Mouse (Mus musculus): ENCODE measurements around the gene 2210408I21Rik. TPM values are rescaled to one million over a fixed set of nuclear protein-coding genes. Genes with fewer than 3 reads are reported as not detected.

The 2210408I21Rik gene
- polyA plus RNA-seq, 1 experiment from 2014 or later, result 12.2 TPM

DNA sequence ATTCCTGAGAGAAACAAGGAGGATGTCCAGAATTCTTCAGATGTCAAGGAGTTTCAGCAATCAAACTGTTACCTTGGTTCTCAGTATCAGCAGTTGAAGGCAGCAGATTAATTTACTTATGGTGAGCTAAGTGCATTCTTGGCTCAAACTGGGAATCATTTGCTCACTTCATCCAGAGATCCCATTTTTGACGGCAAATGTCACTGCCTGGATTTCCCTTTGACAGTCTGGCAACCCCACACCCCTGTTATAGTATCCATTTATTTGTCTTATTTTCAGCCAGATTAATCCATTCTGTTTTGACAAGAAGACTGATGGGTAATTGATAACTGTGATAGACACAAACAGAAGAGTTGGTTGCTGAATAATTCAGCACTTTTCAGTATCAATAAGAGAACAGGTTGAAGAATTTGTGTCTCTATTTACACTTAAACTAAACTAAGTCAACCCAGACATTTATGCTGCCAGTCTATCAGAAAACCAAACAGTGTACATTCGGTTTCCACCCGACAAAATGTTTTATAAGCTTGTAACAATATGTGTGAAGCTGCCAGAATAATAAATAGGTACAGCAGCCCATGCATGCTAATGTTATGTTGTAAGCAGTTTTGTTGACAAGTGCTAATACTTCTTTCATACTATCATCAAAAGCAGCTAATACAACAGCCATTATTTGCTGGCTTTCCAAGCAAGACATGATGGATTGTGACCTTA, 354.8 kb downstream of the 2210408I21Rik start:
- no peak for DNase-seq (ENCODE audit: low spot score)
- no peaks in the 10 kb centered on the region for H3K27me3 ChIP-seq (ENCODE audit: control insufficient read depth, insufficient read depth, low read length)
- no peak overlapping the region for H3K9ac ChIP-seq (ENCODE audit: low read length)
- no peaks in the 10 kb centered on the region for H3K36me3 ChIP-seq (ENCODE audit: control insufficient read depth, insufficient read depth, low read length)
- no peak overlapping the region for H3K27ac ChIP-seq (ENCODE audit: low read depth, low read length)
- H3K4me2 ChIP-seq (ENCODE audit: low read depth), result no peak overlapping the region
- H3K9me3 ChIP-seq (ENCODE audit: control insufficient read depth, low read length), result no peaks in the 10 kb centered on the region
- WGBS, result 76% methylated on average over 3 of the region's 3 CpGs
- no peak for ATAC-seq (ENCODE audit: insufficient read depth, low FRiP score, low TSS enrichment)
- no peaks in the 10 kb centered on the region for H3K4me1 ChIP-seq (ENCODE audit: control insufficient read depth, insufficient read depth, low read length)
- H3K4me3 ChIP-seq (ENCODE audit: low read depth, low read length), result no peak overlapping the region

GRCm38 (mm10) chr13:77514046-77514445, 378.7 kb downstream of the 2210408I21Rik start:
- 84% methylated on average over 1 of the region's 1 CpGs for WGBS
- no peak for DNase-seq (ENCODE audit: low spot score)
- no peak overlapping the region for H3K4me2 ChIP-seq (ENCODE audit: low read depth)
- no peaks in the 10 kb centered on the region for H3K4me1 ChIP-seq (ENCODE audit: control insufficient read depth, insufficient read depth, low read length)
- H3K9me3 ChIP-seq (ENCODE audit: control insufficient read depth, low read length), result no peaks in the 10 kb centered on the region
- H3K27me3 ChIP-seq (ENCODE audit: control insufficient read depth, insufficient read depth, low read length), result no peaks in the 10 kb centered on the region
- no peaks in the 10 kb centered on the region for H3K36me3 ChIP-seq (ENCODE audit: control insufficient read depth, insufficient read depth, low read length)
- no peak overlapping the region for H3K27ac ChIP-seq (ENCODE audit: low read depth, low read length)
- ATAC-seq (ENCODE audit: insufficient read depth, low FRiP score, low TSS enrichment), result no peak
- no peak overlapping the region for H3K4me3 ChIP-seq (ENCODE audit: low read depth, low read length)
- H3K9ac ChIP-seq (ENCODE audit: low read length), result no peak overlapping the region

DNA sequence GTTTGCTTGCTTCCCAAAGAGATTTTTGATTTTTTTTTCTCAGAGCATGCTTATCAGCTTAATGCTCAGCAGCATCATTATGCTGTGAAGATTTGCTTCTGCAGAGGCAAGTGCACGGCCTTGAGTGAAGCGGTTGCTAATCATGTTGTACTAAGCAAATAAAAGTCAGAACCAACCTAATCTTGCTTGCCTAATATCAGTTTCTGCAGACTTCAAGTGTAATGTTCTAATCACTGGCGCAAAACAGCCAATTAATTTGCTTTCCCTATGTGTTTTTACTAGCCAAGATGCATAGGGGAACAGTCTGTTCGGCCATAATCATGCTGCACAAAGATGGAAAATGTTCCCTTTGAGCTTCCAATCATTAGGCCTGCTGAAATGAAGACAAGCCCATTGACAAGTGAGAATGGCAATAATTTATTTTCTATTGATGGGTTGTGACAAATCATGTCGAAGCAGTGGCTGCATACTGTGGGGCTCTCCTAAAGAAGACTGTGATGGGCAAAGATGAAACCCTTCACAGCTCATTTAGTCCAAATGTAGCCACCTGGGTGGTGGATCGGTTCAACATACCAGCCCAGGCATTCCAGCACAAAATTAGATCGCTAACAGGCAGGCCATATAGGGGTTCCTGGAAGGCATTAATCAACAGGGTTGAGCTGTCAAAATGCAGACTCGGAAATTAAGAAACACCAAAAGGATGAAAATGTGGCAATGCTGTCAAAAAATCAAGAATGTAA, 393.8 kb downstream of the 2210408I21Rik start:
- Histone ChIP-seq H3K9me3 (ENCODE audit: control insufficient read depth, low read length) (no peaks in the 10 kb centered on the region), H3K27me3 (ENCODE audit: control insufficient read depth, insufficient read depth, low read length) (no peaks in the 10 kb centered on the region), H3K27ac (ENCODE audit: low read depth, low read length) (no peak overlapping the region), H3K9ac (ENCODE audit: low read length) (no peak overlapping the region), H3K36me3 (ENCODE audit: control insufficient read depth, insufficient read depth, low read length) (no peaks in the 10 kb centered on the region), H3K4me2 (ENCODE audit: low read depth) (no peak overlapping the region), H3K4me3 (ENCODE audit: low read depth, low read length) (no peak overlapping the region), H3K4me1 (ENCODE audit: control insufficient read depth, insufficient read depth, low read length) (no peaks in the 10 kb centered on the region)
- DNase-seq (ENCODE audit: low spot score) (no peak), ATAC-seq (ENCODE audit: insufficient read depth, low FRiP score, low TSS enrichment) (peak; percentile 51; the same call in 1 of the 2 replicates)
- 57% methylated on average over 8 of the region's 8 CpGs for WGBS

- no peaks in the 10 kb centered on the region for H3K27me3 ChIP-seq (ENCODE audit: control insufficient read depth, insufficient read depth, low read length)
- no peak overlapping the region for H3K4me2 ChIP-seq (ENCODE audit: low read depth)
- no peak overlapping the region for H3K27ac ChIP-seq (ENCODE audit: low read depth, low read length)
- H3K9ac ChIP-seq (ENCODE audit: low read length), result no peak overlapping the region
- no peaks in the 10 kb centered on the region for H3K36me3 ChIP-seq (ENCODE audit: control insufficient read depth, insufficient read depth, low read length)
- H3K4me3 ChIP-seq (ENCODE audit: low read depth, low read length), result no peak overlapping the region
- no peaks in the 10 kb centered on the region for H3K4me1 ChIP-seq (ENCODE audit: control insufficient read depth, insufficient read depth, low read length)
- no peaks in the 10 kb centered on the region for H3K9me3 ChIP-seq (ENCODE audit: control insufficient read depth, low read length)
- ATAC-seq (ENCODE audit: insufficient read depth, low FRiP score, low TSS enrichment) (peak; percentile 25; the same call in 1 of the 2 replicates), DNase-seq (ENCODE audit: low spot score) (no peak)
These were observed 394.4 kb downstream of the 2210408I21Rik start for GRCm38 (mm10) chr13:77529760-77530159.

- no peak for ATAC-seq (ENCODE audit: insufficient read depth, low FRiP score, low TSS enrichment)
- Histone ChIP-seq H3K4me1 (ENCODE audit: control insufficient read depth, insufficient read depth, low read length) (no peaks in the 10 kb centered on the region), H3K36me3 (ENCODE audit: control insufficient read depth, insufficient read depth, low read length) (no peaks in the 10 kb centered on the region), H3K4me3 (ENCODE audit: low read depth, low read length) (no peak overlapping the region), H3K27me3 (ENCODE audit: control insufficient read depth, insufficient read depth, low read length) (no peaks in the 10 kb centered on the region), H3K9ac (ENCODE audit: low read length) (no peak overlapping the region), H3K27ac (ENCODE audit: low read depth, low read length) (no peak overlapping the region), H3K9me3 (ENCODE audit: control insufficient read depth, low read length) (no peaks in the 10 kb centered on the region), H3K4me2 (ENCODE audit: low read depth) (no peak overlapping the region)
- DNase-seq (ENCODE audit: low spot score), result no peak
- WGBS, result 94% methylated on average over 4 of the region's 4 CpGs
These were observed 402.1 kb downstream of the 2210408I21Rik start for GRCm38 (mm10) chr13:77537466-77537865.

DNA sequence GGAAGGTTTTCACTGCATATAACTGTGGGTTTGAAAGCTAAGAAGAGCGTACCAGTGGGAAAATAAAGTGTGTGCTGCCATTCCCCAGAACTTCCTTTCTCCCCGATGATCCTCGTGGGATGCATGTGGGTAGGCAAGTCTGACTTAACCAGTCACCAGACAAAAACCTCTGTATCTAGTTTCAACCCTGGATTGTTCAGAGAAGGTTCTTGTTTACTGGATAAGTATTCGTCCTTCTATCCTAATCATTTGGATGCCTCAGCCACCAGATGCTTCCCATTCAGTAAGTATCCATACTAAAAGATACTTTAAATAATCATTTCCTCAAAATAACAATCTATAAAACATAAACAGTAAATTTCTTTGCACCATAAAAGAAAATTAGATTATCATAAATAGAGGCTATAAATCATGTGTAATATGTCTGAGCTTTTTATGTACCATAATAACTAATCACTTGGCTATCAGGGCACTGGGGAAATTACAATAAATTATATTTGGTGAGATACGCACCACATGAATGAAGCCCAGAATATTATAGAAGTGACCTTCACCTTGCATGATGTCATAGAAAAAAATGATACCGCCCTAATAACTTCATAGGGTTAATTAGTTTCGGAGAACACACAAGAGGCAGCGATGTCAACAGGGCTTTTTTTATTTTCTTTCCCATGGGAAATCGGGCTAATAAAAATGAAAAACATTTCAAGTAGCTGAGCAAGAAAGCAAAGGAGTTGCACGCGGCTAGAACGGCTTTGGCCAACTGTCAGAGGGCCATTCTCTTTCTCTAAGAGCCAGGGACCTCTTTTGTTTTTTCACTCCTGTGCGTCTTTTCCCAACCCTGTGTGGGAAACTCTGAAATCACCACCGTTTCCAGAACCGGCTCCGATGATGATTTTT, 412.4 kb downstream of the 2210408I21Rik start:
- DNase-seq (ENCODE audit: low spot score), result peak; percentile 32
- Histone ChIP-seq H3K9me3 (ENCODE audit: control insufficient read depth, low read length) (no peaks in the 10 kb centered on the region), H3K27ac (ENCODE audit: low read depth, low read length) (no peak overlapping the region), H3K36me3 (ENCODE audit: control insufficient read depth, insufficient read depth, low read length) (no peaks in the 10 kb centered on the region), H3K4me1 (ENCODE audit: control insufficient read depth, insufficient read depth, low read length) (no peaks in the 10 kb centered on the region), H3K9ac (ENCODE audit: low read length) (no peak overlapping the region), H3K4me2 (ENCODE audit: low read depth) (peak overlapping the region; percentile 32), H3K4me3 (ENCODE audit: low read depth, low read length) (no peak overlapping the region), H3K27me3 (ENCODE audit: control insufficient read depth, insufficient read depth, low read length) (no peaks in the 10 kb centered on the region)
- peak; percentile 69 for ATAC-seq (ENCODE audit: insufficient read depth, low FRiP score, low TSS enrichment)
- 38% methylated on average over 16 of the region's 16 CpGs for WGBS

- H3K9ac ChIP-seq (ENCODE audit: low read length), result no peak overlapping the region
- H3K36me3 ChIP-seq (ENCODE audit: control insufficient read depth, insufficient read depth, low read length), result no peaks in the 10 kb centered on the region
- peak; percentile 53 for DNase-seq (ENCODE audit: low spot score)
- H3K4me1 ChIP-seq (ENCODE audit: control insufficient read depth, insufficient read depth, low read length), result no peaks in the 10 kb centered on the region
- H3K4me2 ChIP-seq (ENCODE audit: low read depth), result peak overlapping the region; percentile 32
- WGBS, result 8% methylated on average over 3 of the region's 3 CpGs
- no peaks in the 10 kb centered on the region for H3K27me3 ChIP-seq (ENCODE audit: control insufficient read depth, insufficient read depth, low read length)
- no peak overlapping the region for H3K4me3 ChIP-seq (ENCODE audit: low read depth, low read length)
- no peaks in the 10 kb centered on the region for H3K9me3 ChIP-seq (ENCODE audit: control insufficient read depth, low read length)
- no peak overlapping the region for H3K27ac ChIP-seq (ENCODE audit: low read depth, low read length)
- peak; percentile 91 for ATAC-seq (ENCODE audit: insufficient read depth, low FRiP score, low TSS enrichment)
These were observed 413.0 kb downstream of the 2210408I21Rik start for GRCm38 (mm10) chr13:77548386-77548695.

GRCm38 (mm10) chr13:77548750-77549149, 413.4 kb downstream of the 2210408I21Rik start:
- H3K9ac ChIP-seq (ENCODE audit: low read length), result no peak overlapping the region
- 66% methylated on average over 4 of the region's 4 CpGs for WGBS
- DNase-seq (ENCODE audit: low spot score) (no peak), ATAC-seq (ENCODE audit: insufficient read depth, low FRiP score, low TSS enrichment) (peak; percentile 36; the same call in 1 of the 2 replicates)
- H3K4me1 ChIP-seq (ENCODE audit: control insufficient read depth, insufficient read depth, low read length), result no peaks in the 10 kb centered on the region
- no peak overlapping the region for H3K4me3 ChIP-seq (ENCODE audit: low read depth, low read length)
- no peak overlapping the region for H3K27ac ChIP-seq (ENCODE audit: low read depth, low read length)
- H3K4me2 ChIP-seq (ENCODE audit: low read depth), result no peak overlapping the region
- H3K27me3 ChIP-seq (ENCODE audit: control insufficient read depth, insufficient read depth, low read length), result no peaks in the 10 kb centered on the region
- no peaks in the 10 kb centered on the region for H3K9me3 ChIP-seq (ENCODE audit: control insufficient read depth, low read length)
- H3K36me3 ChIP-seq (ENCODE audit: control insufficient read depth, insufficient read depth, low read length), result no peaks in the 10 kb centered on the region
